Mouse (Mus musculus): ENCODE results near the gene Gsn. TPM values are rescaled to one million over a fixed set of nuclear protein-coding genes. Genes with fewer than 3 reads are reported as not detected.

The Gsn gene
- polyA plus RNA-seq, 1 experiment from 2014 or later, result 29.9 TPM

- H3K27ac ChIP-seq (ENCODE audit: low read depth, low read length), result no peak overlapping the region
- ATAC-seq (ENCODE audit: low FRiP score), result no peak
- no peak for DNase-seq (ENCODE audit: low spot score, missing footprints)
Measured at GRCm38 (mm10) chr2:35337419-35337818, 81.2 kb downstream of the Gsn start.

GRCm38 (mm10) chr2:35338036-35338435 is 81.9 kb downstream of the Gsn start:
- H3K9me3 ChIP-seq (ENCODE audit: control insufficient read depth, low read length), result no peaks in the 10 kb centered on the region
- H3K4me1 ChIP-seq (ENCODE audit: control insufficient read depth, insufficient read depth, low read length), result peaks cover 13% of the 10 kb centered on the region
- H3K36me3 ChIP-seq (ENCODE audit: control insufficient read depth, insufficient read depth, low read length), result no peaks in the 10 kb centered on the region
- no peak for DNase-seq (ENCODE audit: low spot score, missing footprints)
- no peak overlapping the region for H3K9ac ChIP-seq (ENCODE audit: low read length)
- no peak overlapping the region for H3K27ac ChIP-seq (ENCODE audit: low read depth, low read length)
- no peak overlapping the region for H3K4me3 ChIP-seq (ENCODE audit: low read depth, low read length)
- H3K4me2 ChIP-seq, result no peak overlapping the region
- WGBS, result 78% methylated on average over 1 of the region's 1 CpGs
- no peaks in the 10 kb centered on the region for H3K27me3 ChIP-seq (ENCODE audit: control insufficient read depth, insufficient read depth, low read length)
- no peak for ATAC-seq (ENCODE audit: low FRiP score)

More at GRCm38 (mm10) chr2:35337419-35337818, 81.2 kb downstream of the Gsn start:
- Histone ChIP-seq H3K36me3 (ENCODE audit: control insufficient read depth, insufficient read depth, low read length) (no peaks in the 10 kb centered on the region), H3K9ac (ENCODE audit: low read length) (peak overlapping the region; percentile 60), H3K4me1 (ENCODE audit: control insufficient read depth, insufficient read depth, low read length) (peaks cover 13% of the 10 kb centered on the region), H3K27me3 (ENCODE audit: control insufficient read depth, insufficient read depth, low read length) (no peaks in the 10 kb centered on the region), H3K4me2 (peak overlapping the region; percentile 99), H3K4me3 (ENCODE audit: low read depth, low read length) (peak overlapping the region; percentile 65), H3K9me3 (ENCODE audit: control insufficient read depth, low read length) (no peaks in the 10 kb centered on the region)
- 51% methylated on average over 10 of the region's 10 CpGs for WGBS

GRCm38 (mm10) chr2:35338707-35339106 is 82.5 kb downstream of the Gsn start:
- Histone ChIP-seq H3K36me3 (ENCODE audit: control insufficient read depth, insufficient read depth, low read length) (no peaks in the 10 kb centered on the region), H3K9me3 (ENCODE audit: control insufficient read depth, low read length) (no peaks in the 10 kb centered on the region), H3K4me1 (ENCODE audit: control insufficient read depth, insufficient read depth, low read length) (peaks cover 13% of the 10 kb centered on the region), H3K4me3 (ENCODE audit: low read depth, low read length) (no peak overlapping the region), H3K4me2 (no peak overlapping the region), H3K27ac (ENCODE audit: low read depth, low read length) (no peak overlapping the region), H3K9ac (ENCODE audit: low read length) (no peak overlapping the region), H3K27me3 (ENCODE audit: control insufficient read depth, insufficient read depth, low read length) (no peaks in the 10 kb centered on the region)
- ATAC-seq (ENCODE audit: low FRiP score) (no peak), DNase-seq (ENCODE audit: low spot score, missing footprints) (no peak)
- 87% methylated on average over 6 of the region's 6 CpGs for WGBS

- Histone ChIP-seq H3K9ac (ENCODE audit: low read length) (no peak overlapping the region), H3K4me2 (no peak overlapping the region), H3K27me3 (ENCODE audit: control insufficient read depth, insufficient read depth, low read length) (no peaks in the 10 kb centered on the region), H3K9me3 (ENCODE audit: control insufficient read depth, low read length) (no peaks in the 10 kb centered on the region), H3K4me3 (ENCODE audit: low read depth, low read length) (no peak overlapping the region), H3K4me1 (ENCODE audit: control insufficient read depth, insufficient read depth, low read length) (no peaks in the 10 kb centered on the region), H3K36me3 (ENCODE audit: control insufficient read depth, insufficient read depth, low read length) (no peaks in the 10 kb centered on the region), H3K27ac (ENCODE audit: low read depth, low read length) (no peak overlapping the region)
- ATAC-seq (ENCODE audit: low FRiP score) (no peak), DNase-seq (ENCODE audit: low spot score, missing footprints) (no peak)
- WGBS, result 85% methylated on average over 3 of the region's 3 CpGs
Measured at GRCm38 (mm10) chr2:35342605-35343004, 86.4 kb downstream of the Gsn start.

GRCm38 (mm10) chr2:35345984-35346383 is 89.8 kb downstream of the Gsn start:
- Histone ChIP-seq H3K4me1 (ENCODE audit: control insufficient read depth, insufficient read depth, low read length) (no peaks in the 10 kb centered on the region), H3K4me3 (ENCODE audit: low read depth, low read length) (no peak overlapping the region), H3K36me3 (ENCODE audit: control insufficient read depth, insufficient read depth, low read length) (no peaks in the 10 kb centered on the region), H3K27me3 (ENCODE audit: control insufficient read depth, insufficient read depth, low read length) (no peaks in the 10 kb centered on the region), H3K27ac (ENCODE audit: low read depth, low read length) (no peak overlapping the region), H3K4me2 (no peak overlapping the region), H3K9me3 (ENCODE audit: control insufficient read depth, low read length) (no peaks in the 10 kb centered on the region), H3K9ac (ENCODE audit: low read length) (no peak overlapping the region)
- ATAC-seq (ENCODE audit: low FRiP score) (no peak), DNase-seq (ENCODE audit: low spot score, missing footprints) (no peak)
- WGBS, result 74% methylated on average over 2 of the region's 2 CpGs

GRCm38 (mm10) chr2:35349184-35349583 is 93.0 kb downstream of the Gsn start:
- Histone ChIP-seq H3K4me1 (ENCODE audit: control insufficient read depth, insufficient read depth, low read length) (no peaks in the 10 kb centered on the region), H3K27ac (ENCODE audit: low read depth, low read length) (no peak overlapping the region), H3K4me3 (ENCODE audit: low read depth, low read length) (no peak overlapping the region), H3K4me2 (no peak overlapping the region), H3K9ac (ENCODE audit: low read length) (no peak overlapping the region), H3K9me3 (ENCODE audit: control insufficient read depth, low read length) (no peaks in the 10 kb centered on the region), H3K36me3 (ENCODE audit: control insufficient read depth, insufficient read depth, low read length) (no peaks in the 10 kb centered on the region), H3K27me3 (ENCODE audit: control insufficient read depth, insufficient read depth, low read length) (no peaks in the 10 kb centered on the region)
- DNase-seq (ENCODE audit: low spot score, missing footprints) (no peak), ATAC-seq (ENCODE audit: low FRiP score) (no peak)
- 63% methylated on average over 5 of the region's 5 CpGs for WGBS

Other genes starting within 250 kb of the Gsn start
- gene Hc, start 194.9 kb upstream of the Gsn start, polyA plus RNA-seq (2014; fragmentation: Nextera tagmentation; extraction: Ambion mirVana), result 0.26 and 0.57 TPM in 2 replicates
- not detected in 2 replicates for gene AI182371, start 154.8 kb upstream of the Gsn start, polyA plus RNA-seq (2014; fragmentation: Nextera tagmentation; extraction: Ambion mirVana)
- gene Cntrl, start 146.9 kb upstream of the Gsn start, polyA plus RNA-seq (2014; fragmentation: Nextera tagmentation; extraction: Ambion mirVana), result 32.8 and 36.6 TPM in 2 replicates
- gene Rab14, start 55.3 kb upstream of the Gsn start, polyA plus RNA-seq (2014; fragmentation: Nextera tagmentation; extraction: Ambion mirVana), result 283 and 293 TPM in 2 replicates
- gene Stom, start 80.6 kb downstream of the Gsn start, polyA plus RNA-seq (2014; fragmentation: Nextera tagmentation; extraction: Ambion mirVana), result 15.3 and 15.4 TPM in 2 replicates
- gene 4930568D16Rik, start 111.3 kb downstream of the Gsn start, polyA plus RNA-seq (2014; fragmentation: Nextera tagmentation; extraction: Ambion mirVana), result not detected in 2 replicates
- gene 4930402F06Rik, start 140.8 kb downstream of the Gsn start, polyA plus RNA-seq (2014; fragmentation: Nextera tagmentation; extraction: Ambion mirVana), result not detected in 2 replicates
- 6.3 TPM in 2 replicates for gene Ggta1, start 206.9 kb downstream of the Gsn start, polyA plus RNA-seq (2014; fragmentation: Nextera tagmentation; extraction: Ambion mirVana)

Data from midbrain, embryonic 11.5 days (tissue).